Mouse (Mus musculus) heart, postnatal 10 days (tissue): ENCODE data around the gene Hist1h4f. TPM values are rescaled to one million over a fixed set of nuclear protein-coding genes. Genes with fewer than 3 reads are reported as not detected.
A peak's percentile ranks its signal among the peaks of the same experiment; 100 is the strongest.
"Not testable (repeated sequence)": the region's sequence is repeated elsewhere in the genome, so short reads cannot be mapped to it uniquely, and the experiment has no call there.

Experiments used
- DNase-seq, 2 experiments: peaks; one replicate each; pipeline ENCODE4 v3.0.0; 2021
- intact Hi-C: fragments of 180-260 bp; cut with DNase I; formaldehyde crosslinking; loops from one replicate; pipeline ENCODE4 v1.15.1; 2025
- total RNA-seq, 2 experiments: library from RNA; stranded (reverse); gene quantifications; 2 replicates each; pipeline ENCODE4 v1.2.3; 2021

Gene Hist1h4f
- 100 to 1,000 TPM; 308 to 354 TPM for total RNA-seq

GRCm38 (mm10) chr13:23551146-23551834, at the start of gene Hist1h4f:
TSS of gene Hist1h4f (minus strand) at chr13:23551648.
- peak; percentile 90 to 91 for DNase-seq
- intact Hi-C loops: not testable (repeated sequence)

GRCm38 (mm10) chr13:23597957-23598356, 46.5 kb upstream of the Hist1h4f start:
- peak; percentile 83 to 90 for DNase-seq
- intact Hi-C loops: loop anchor here (2.0 to 10.0 kb wide), 2 partner anchors 173 to 233 kb away; partner anchors contain the start of gene Zfp322a

GRCm38 (mm10) chr13:23595622-23596372, 44.3 kb upstream of the Hist1h4f start:
- intact Hi-C loops: loop anchor here (2.0 to 10.0 kb wide), 2 partner anchors 171 to 231 kb away; partner anchors contain the start of gene Zfp322a
- no peak for DNase-seq

- no peak for DNase-seq
- intact Hi-C loops: loop anchor here (10.0 kb wide), 1 partner anchor 230 kb away; the partner anchor contains the start of gene Zfp322a
Measured at GRCm38 (mm10) chr13:23595185-23595584, 43.7 kb upstream of the Hist1h4f start.

- no peak for DNase-seq
- intact Hi-C loops: loop anchor here (10.0 kb wide), 1 partner anchor 228 kb away; the partner anchor contains the start of gene Zfp322a
Measured at GRCm38 (mm10) chr13:23593051-23593770, 41.8 kb upstream of the Hist1h4f start.

GRCm38 (mm10) chr13:23592614-23593013, 41.2 kb upstream of the Hist1h4f start:
- intact Hi-C loops: loop anchor here (10.0 kb wide), 1 partner anchor 228 kb away; the partner anchor contains the start of gene Zfp322a
- no peak for DNase-seq

- intact Hi-C loops: loop anchor here (10.0 kb wide), 1 partner anchor 227 kb away; the partner anchor contains the start of gene Zfp322a
- DNase-seq: not testable (repeated sequence)
Measured at GRCm38 (mm10) chr13:23591886-23592285, 40.4 kb upstream of the Hist1h4f start.

GRCm38 (mm10) chr13:23591206-23591605, 39.8 kb upstream of the Hist1h4f start:
- no peak for DNase-seq
- intact Hi-C loops: loop anchor here (10.0 kb wide), 1 partner anchor 226 kb away; the partner anchor contains the start of gene Zfp322a

- intact Hi-C loops: loop anchor here (5.0 kb wide), 3 partner anchors 35 to 110 kb away; partner anchors contain the start of genes Hist1h1e, Hist1h1t, Hist1h2ac and Hist1h2bc
Measured at GRCm38 (mm10) chr13:23586940-23587225, 35.4 kb upstream of the Hist1h4f start.

GRCm38 (mm10) chr13:23586099-23586939, 34.9 kb upstream of the Hist1h4f start:
- DNase-seq: no peak
- intact Hi-C loops: loop anchor here (5.0 kb wide), 3 partner anchors 36 to 111 kb away; partner anchors contain the start of genes Hist1h1e, Hist1h1t, Hist1h2ac and Hist1h2bc

More at GRCm38 (mm10) chr13:23586940-23587225, 35.4 kb upstream of the Hist1h4f start:
- DNase-seq: no peak

GRCm38 (mm10) chr13:23585442-23586098, 34.1 kb upstream of the Hist1h4f start:
- peak; percentile 82 to 85 for DNase-seq
- intact Hi-C loops: loop anchor here (5.0 kb wide), 3 partner anchors 37 to 112 kb away; partner anchors contain the start of genes Hist1h1e, Hist1h1t, Hist1h2ac and Hist1h2bc

- intact Hi-C loops: loop anchor here (5.0 kb wide), 3 partner anchors 37 to 112 kb away; partner anchors contain the start of genes Hist1h1e, Hist1h1t, Hist1h2ac and Hist1h2bc
- peak; percentile 81 to 87 for DNase-seq
Measured at GRCm38 (mm10) chr13:23585029-23585441, 33.6 kb upstream of the Hist1h4f start.

- DNase-seq: no peak
- intact Hi-C loops: loop anchor here (5.0 kb wide), 3 partner anchors 52 to 1542 kb away; partner anchors contain the start of genes Hist1h2af, Hist1h2ag, Hist1h2bj and Hist1h4h
Measured at GRCm38 (mm10) chr13:23584331-23584730, 32.9 kb upstream of the Hist1h4f start.

GRCm38 (mm10) chr13:23583387-23584068, 32.1 kb upstream of the Hist1h4f start:
- intact Hi-C loops: loop anchor here (5.0 kb wide), 3 partner anchors 51 to 1541 kb away; partner anchors contain the start of genes Hist1h2af, Hist1h2ag, Hist1h2bj and Hist1h4h
- no peak for DNase-seq

- DNase-seq: no peak
- intact Hi-C loops: loop anchor here (5.0 kb wide), 3 partner anchors 50 to 1540 kb away; partner anchors contain the start of genes Hist1h2af, Hist1h2ag, Hist1h2bj and Hist1h4h
Measured at GRCm38 (mm10) chr13:23582219-23583056, 31.0 kb upstream of the Hist1h4f start.

- peak; percentile 98 to 99 for DNase-seq
- intact Hi-C loops: loop anchor here (5.0 kb wide), 3 partner anchors 49 to 1539 kb away; partner anchors contain the start of genes Hist1h2af, Hist1h2ag, Hist1h2bj and Hist1h4h
Measured at GRCm38 (mm10) chr13:23581408-23582218, 30.2 kb upstream of the Hist1h4f start, which contains the start of gene Hist1h4d. TSS of gene Hist1h4d (plus strand) at chr13:23581598.
